Mouse (Mus musculus) myocyte (in vitro differentiated cells): ENCODE results near the gene St3gal3.

ENCODE experiments used
- CEBPB ChIP-seq: IDR thresholded peaks from 2 replicates; pipeline ENCODE4 v1.6.1; 2011; ENCODE audit warnings: mild to moderate bottlenecking, moderate library complexity; ENCODE audit not compliant: poor library complexity, insufficient read depth, severe bottlenecking
- E2F4 ChIP-seq: IDR thresholded peaks from one replicate; pipeline ENCODE4 v1.6.1; 2011; ENCODE audit warnings: mild to moderate bottlenecking, control low read depth, moderate library complexity; ENCODE audit not compliant: insufficient read depth
- MYOD1 ChIP-seq, 3 experiments: IDR thresholded peaks; one replicate each; pipeline ENCODE4 v1.6.1; 2011; ENCODE audit warnings: control low read depth in 2 of 3, low read depth in 2 of 3, mild to moderate bottlenecking in 2 of 3, moderate library complexity in 1 of 3; ENCODE audit not compliant: insufficient read length in 2 of 3, control insufficient read depth in 1 of 3
- POLR2A ChIP-seq: IDR thresholded peaks from one replicate; pipeline ENCODE4 v1.6.1; 2011; ENCODE audit warnings: low read depth, mild to moderate bottlenecking, control low read depth, moderate library complexity; ENCODE audit not compliant: insufficient read length
- POLR2AphosphoS2 ChIP-seq: IDR thresholded peaks from one replicate; pipeline ENCODE4 v1.6.1; 2011; ENCODE audit warnings: low read depth, control low read depth; ENCODE audit not compliant: insufficient read length
- SRF ChIP-seq: IDR thresholded peaks from one replicate; pipeline ENCODE4 v1.6.1; 2011; ENCODE audit warnings: low read depth; ENCODE audit not compliant: control insufficient read depth, insufficient read length
- TCF12 ChIP-seq: IDR thresholded peaks from one replicate; pipeline ENCODE4 v1.6.1; 2011; ENCODE audit warnings: mild to moderate bottlenecking, control low read depth; ENCODE audit not compliant: poor library complexity, insufficient read depth, severe bottlenecking
- TCF3 ChIP-seq: IDR thresholded peaks from one replicate; pipeline ENCODE4 v1.6.1; 2011; ENCODE audit warnings: low read depth, control low read depth; ENCODE audit not compliant: insufficient read length
- USF1 ChIP-seq: IDR thresholded peaks from one replicate; pipeline ENCODE4 v1.6.1; 2011; ENCODE audit warnings: low read depth, mild to moderate bottlenecking, control low read depth, moderate library complexity

DNA sequence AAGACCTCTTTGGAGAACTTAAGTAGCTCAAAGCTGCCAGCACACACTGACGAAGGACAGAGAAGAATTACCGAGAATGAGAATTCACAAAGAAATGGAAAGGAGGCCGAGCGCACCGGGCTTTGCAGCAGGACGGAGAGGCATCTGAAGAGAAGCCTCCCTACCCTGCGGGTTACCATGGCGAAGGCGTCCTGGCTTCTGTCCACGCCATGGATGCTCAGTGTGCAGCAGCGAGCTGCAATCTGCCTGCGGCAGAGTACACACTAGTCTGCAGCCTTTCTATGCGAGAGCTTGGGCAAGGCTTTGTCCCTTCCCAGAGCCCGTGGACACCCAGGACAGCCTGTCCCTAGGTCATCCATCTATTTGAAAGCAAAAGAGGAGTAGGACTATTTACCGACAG, 21.8 kb upstream of the St3gal3 start:
- TF ChIP-seq POLR2A (no peak), MYOD1 (IDR thresholded peaks at IDR 0.05; ENCODE audit: control insufficient read depth in 1 of 3, insufficient read length in 2 of 3, low read depth in 2 of 3) (no peak), TCF12 (no peak), POLR2AphosphoS2 (no peak), TCF3 (no peak), USF1 (no peak), E2F4 (no peak), CEBPB (no peak), SRF (no peak)
